Mouse (Mus musculus) midbrain, embryonic 10.5 days (tissue): ENCODE measurements at regions not wholly inside any gene's neighbourhood (a gene's known extent, or its start where the extent isn't known, plus 50 kb on each side); places are given as distances from the start of the nearest gene placed in this dataset.

ENCODE experiments used
- DNase-seq: peaks from one replicate; pipeline ENCODE4 v3.0.0-alpha.2; 2017; ENCODE audit warnings: low spot score
- H3K27ac ChIP-seq: fragments of 300-500 bp; sonication (generic); replicated peaks from 2 replicates; pipeline ENCODE4 v1.5.1; 2016; ENCODE audit warnings: mild to moderate bottlenecking
- H3K27me3 ChIP-seq: fragments of 300-500 bp; sonication (generic); 2 replicates; pipeline ENCODE4 v1.6.1; 2016; ENCODE audit warnings: low read depth, mild to moderate bottlenecking; ENCODE audit not compliant: poor library complexity, severe bottlenecking
- H3K36me3 ChIP-seq: fragments of 300-500 bp; sonication (generic); 2 replicates; pipeline ENCODE4 v1.6.1; 2016; ENCODE audit warnings: mild to moderate bottlenecking, moderate library complexity
- H3K4me1 ChIP-seq: fragments of 300-500 bp; sonication (generic); 2 replicates; pipeline ENCODE4 v1.6.1; 2016
- H3K4me3 ChIP-seq: fragments of 300-500 bp; sonication (generic); 2 replicates; pipeline ENCODE4 v1.5.1; 2016; ENCODE audit warnings: mild to moderate bottlenecking, moderate library complexity
- H3K9me3 ChIP-seq: fragments of 300-500 bp; sonication (generic); replicated peaks from 2 replicates; pipeline ENCODE4 v1.6.1; 2016; ENCODE audit warnings: mild to moderate bottlenecking
- WGBS: fragments of 180-500 bp; shearing (Covaris S2); methylation state at CpG from one replicate; pipeline ENCODE4 v1.1.7; 2016; 5-methylcytosine and 5-hydroxymethylcytosine counted together

GRCm38 (mm10) chr2:8427720-8428119 lies 918.4 kb upstream of the Celf2 start:
- Histone ChIP-seq H3K27ac (no peak overlapping the region), H3K4me3 (no peak overlapping the region), H3K36me3 (no peaks in the 10 kb centered on the region), H3K4me1 (no peaks in the 10 kb centered on the region), H3K9me3 (no peaks in the 10 kb centered on the region), H3K27me3 (no peaks in the 10 kb centered on the region)
- no peak for DNase-seq
- 85% methylated on average over 1 of the region's 1 CpGs for WGBS

GRCm38 (mm10) chr2:8415917-8416316 lies 906.6 kb upstream of the Celf2 start:
- Histone ChIP-seq H3K27me3 (no peaks in the 10 kb centered on the region), H3K4me3 (no peak overlapping the region), H3K9me3 (no peaks in the 10 kb centered on the region), H3K4me1 (no peaks in the 10 kb centered on the region), H3K27ac (no peak overlapping the region), H3K36me3 (no peaks in the 10 kb centered on the region)
- 88% methylated on average over 3 of the region's 3 CpGs for WGBS
- no peak for DNase-seq

DNA sequence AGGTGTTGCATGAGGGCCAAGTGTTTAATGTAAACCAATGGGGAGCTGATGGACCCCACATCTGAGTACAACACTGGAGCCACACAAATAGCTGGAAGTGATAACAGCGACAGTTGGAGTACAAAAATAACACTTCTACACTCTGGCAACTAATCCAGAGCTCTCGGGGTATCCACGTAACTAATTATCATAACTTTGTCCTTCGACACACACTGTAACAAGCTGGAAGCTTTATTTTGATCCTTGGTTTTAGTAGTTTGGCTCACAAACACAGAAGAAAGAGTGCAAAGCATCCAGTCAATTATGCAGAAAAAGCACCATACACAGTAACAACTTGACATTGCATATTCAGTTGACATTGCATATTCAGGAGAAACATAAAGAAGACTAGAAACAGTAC lies 884.8 kb upstream of the Celf2 start:
- H3K9me3 ChIP-seq = no peaks in the 10 kb centered on the region
- no peaks in the 10 kb centered on the region for H3K4me1 ChIP-seq
- H3K36me3 ChIP-seq = no peaks in the 10 kb centered on the region
- no peak overlapping the region for H3K27ac ChIP-seq
- DNase-seq = no peak
- H3K4me3 ChIP-seq = no peak overlapping the region
- WGBS = 94% methylated on average over 4 of the region's 4 CpGs
- no peaks in the 10 kb centered on the region for H3K27me3 ChIP-seq

DNA sequence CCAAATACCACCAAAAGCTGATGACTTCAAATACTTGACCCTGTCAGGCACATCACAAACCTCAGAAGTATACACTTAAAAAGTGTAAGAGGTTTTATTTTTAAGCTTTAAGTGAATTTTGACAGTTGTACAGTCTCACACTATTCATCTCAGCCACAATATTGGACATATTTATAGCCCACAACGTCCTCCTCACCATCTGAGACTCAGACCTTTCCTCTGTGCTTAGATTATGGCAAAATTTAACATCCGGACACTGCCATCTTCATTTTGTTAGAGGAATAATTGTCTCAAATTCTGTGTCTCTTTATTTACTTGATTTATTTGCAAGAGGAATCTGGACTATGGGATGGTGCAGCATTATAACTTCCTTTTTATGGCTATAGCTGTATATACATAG lies 880.2 kb upstream of the Celf2 start:
- H3K4me3 ChIP-seq = no peak overlapping the region
- no peaks in the 10 kb centered on the region for H3K36me3 ChIP-seq
- H3K27me3 ChIP-seq = no peaks in the 10 kb centered on the region
- H3K27ac ChIP-seq = no peak overlapping the region
- 76% methylated on average over 2 of the region's 2 CpGs for WGBS
- no peaks in the 10 kb centered on the region for H3K9me3 ChIP-seq
- no peak for DNase-seq
- no peaks in the 10 kb centered on the region for H3K4me1 ChIP-seq

- 54% methylated on average over 1 of the region's 1 CpGs for WGBS
- Histone ChIP-seq H3K9me3 (peaks cover 5% of the 10 kb centered on the region), H3K4me3 (no peak overlapping the region), H3K27me3 (no peaks in the 10 kb centered on the region), H3K36me3 (no peaks in the 10 kb centered on the region), H3K27ac (no peak overlapping the region), H3K4me1 (no peaks in the 10 kb centered on the region)
- no peak for DNase-seq
These were observed 870.9 kb upstream of the Celf2 start for GRCm38 (mm10) chr2:8380246-8380645.

- 88% methylated on average over 3 of the region's 3 CpGs for WGBS
- H3K27ac ChIP-seq = no peak overlapping the region
- no peak for DNase-seq
- no peak overlapping the region for H3K4me3 ChIP-seq
- H3K4me1 ChIP-seq = no peaks in the 10 kb centered on the region
- no peaks in the 10 kb centered on the region for H3K36me3 ChIP-seq
- H3K9me3 ChIP-seq = peaks cover 5% of the 10 kb centered on the region
- no peaks in the 10 kb centered on the region for H3K27me3 ChIP-seq
These were observed 870.2 kb upstream of the Celf2 start for GRCm38 (mm10) chr2:8379590-8379989.

- no peak for DNase-seq
- Histone ChIP-seq H3K27ac (no peak overlapping the region), H3K36me3 (no peaks in the 10 kb centered on the region), H3K27me3 (no peaks in the 10 kb centered on the region), H3K4me3 (no peak overlapping the region), H3K4me1 (no peaks in the 10 kb centered on the region), H3K9me3 (no peaks in the 10 kb centered on the region)
- WGBS = 89% methylated on average over 1 of the region's 1 CpGs
These were observed 838.5 kb upstream of the Celf2 start for GRCm38 (mm10) chr2:8347867-8348266.

DNA sequence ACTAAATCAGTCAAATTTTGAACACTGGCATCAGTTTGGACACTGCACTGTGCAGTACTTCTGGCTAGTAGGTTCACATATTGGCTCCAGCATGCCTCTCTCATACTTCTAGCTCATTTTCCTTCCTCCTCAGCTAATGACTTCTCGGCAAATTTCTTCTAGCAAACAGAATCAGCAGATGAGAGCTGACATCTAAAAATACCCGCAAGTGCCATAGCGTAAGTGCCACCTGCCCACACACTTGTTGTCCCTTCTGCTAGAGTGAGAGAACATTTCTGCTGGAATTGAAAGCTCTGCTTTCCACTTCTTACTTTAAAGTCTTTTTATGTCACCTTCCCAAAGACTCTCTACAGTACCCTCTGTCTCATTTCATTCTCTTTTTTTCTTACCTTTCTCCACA lies 835.4 kb upstream of the Celf2 start:
- H3K27me3 ChIP-seq = no peaks in the 10 kb centered on the region
- no peak overlapping the region for H3K4me3 ChIP-seq
- no peak overlapping the region for H3K27ac ChIP-seq
- 92% methylated on average over 3 of the region's 3 CpGs for WGBS
- no peaks in the 10 kb centered on the region for H3K9me3 ChIP-seq
- no peaks in the 10 kb centered on the region for H3K4me1 ChIP-seq
- no peak for DNase-seq
- no peaks in the 10 kb centered on the region for H3K36me3 ChIP-seq

DNA sequence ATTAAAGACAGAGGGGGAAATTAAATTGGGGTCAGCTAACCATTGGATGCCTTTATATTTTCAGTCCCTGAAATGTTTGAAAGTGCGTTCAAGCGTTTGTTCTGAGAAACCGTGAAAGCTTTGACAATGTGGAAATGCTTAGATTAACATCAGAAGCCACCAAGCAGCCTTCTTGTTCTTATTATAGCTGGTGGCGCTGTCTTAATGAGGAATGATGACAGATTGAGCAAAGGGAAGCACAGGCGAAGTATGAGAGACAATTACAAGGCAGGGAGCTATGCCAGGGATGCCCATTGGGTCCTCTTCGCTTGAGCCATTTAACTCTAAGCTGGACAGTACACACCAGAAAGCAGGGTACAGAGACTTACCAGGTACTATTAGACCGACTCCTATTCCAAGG lies 828.9 kb upstream of the Celf2 start:
- Histone ChIP-seq H3K4me3 (no peak overlapping the region), H3K27ac (no peak overlapping the region), H3K9me3 (no peaks in the 10 kb centered on the region), H3K27me3 (no peaks in the 10 kb centered on the region), H3K4me1 (no peaks in the 10 kb centered on the region), H3K36me3 (no peaks in the 10 kb centered on the region)
- no peak for DNase-seq
- 84% methylated on average over 7 of the region's 7 CpGs for WGBS

- Histone ChIP-seq H3K27me3 (no peaks in the 10 kb centered on the region), H3K36me3 (no peaks in the 10 kb centered on the region), H3K9me3 (no peaks in the 10 kb centered on the region), H3K4me1 (no peaks in the 10 kb centered on the region), H3K27ac (no peak overlapping the region), H3K4me3 (no peak overlapping the region)
- 79% methylated on average over 2 of the region's 2 CpGs for WGBS
- no peak for DNase-seq
These were observed 786.6 kb upstream of the Celf2 start for GRCm38 (mm10) chr2:8296001-8296400.

DNA sequence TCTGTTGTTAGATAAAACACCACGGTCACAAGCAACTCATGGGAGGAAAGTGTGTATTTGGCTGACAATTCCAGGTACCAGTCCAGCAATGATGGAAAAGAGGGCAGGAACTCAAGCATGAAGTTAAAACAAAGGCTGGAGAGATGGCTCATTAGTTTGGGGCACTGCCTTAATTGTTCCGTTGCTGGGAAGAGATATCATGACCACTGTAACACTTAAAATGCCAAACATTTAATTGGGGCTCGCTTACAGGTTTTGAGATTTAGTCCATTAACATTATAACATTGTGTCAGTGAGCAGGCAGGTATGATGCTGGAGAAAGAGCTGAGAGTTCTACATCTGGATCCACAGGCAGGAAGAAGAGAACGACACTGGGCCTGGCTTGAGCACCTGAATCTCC lies 782.0 kb upstream of the Celf2 start:
- Histone ChIP-seq H3K36me3 (no peaks in the 10 kb centered on the region), H3K4me1 (no peaks in the 10 kb centered on the region), H3K27ac (no peak overlapping the region), H3K27me3 (no peaks in the 10 kb centered on the region), H3K4me3 (no peak overlapping the region), H3K9me3 (no peaks in the 10 kb centered on the region)
- WGBS = 93% methylated on average over 4 of the region's 4 CpGs
- DNase-seq = no peak

DNA sequence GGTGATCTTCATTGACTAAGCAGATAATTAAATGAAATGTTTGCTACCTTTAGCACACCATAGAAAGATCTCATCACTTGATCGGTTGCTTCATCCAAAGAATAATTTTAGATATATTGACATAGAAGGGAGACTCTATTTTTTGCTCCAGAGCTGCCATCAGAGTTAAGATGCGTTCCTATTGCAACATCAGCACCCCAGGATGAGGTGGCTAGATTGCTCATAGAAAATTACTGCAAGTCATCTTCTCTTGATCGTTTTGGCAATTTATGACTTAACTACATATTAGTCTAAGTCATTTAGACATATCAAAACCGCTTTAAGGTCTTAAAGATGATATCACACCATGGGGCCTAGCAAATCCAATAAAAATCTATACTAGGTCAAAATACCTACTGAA lies 778.0 kb upstream of the Celf2 start:
- DNase-seq = no peak
- Histone ChIP-seq H3K9me3 (no peaks in the 10 kb centered on the region), H3K27ac (no peak overlapping the region), H3K4me3 (no peak overlapping the region), H3K27me3 (no peaks in the 10 kb centered on the region), H3K4me1 (no peaks in the 10 kb centered on the region), H3K36me3 (no peaks in the 10 kb centered on the region)
- WGBS = 85% methylated on average over 4 of the region's 4 CpGs

GRCm38 (mm10) chr2:8276127-8276773 lies 766.9 kb upstream of the Celf2 start:
- no peaks in the 10 kb centered on the region for H3K4me1 ChIP-seq
- DNase-seq = no peak
- no peaks in the 10 kb centered on the region for H3K9me3 ChIP-seq
- no peaks in the 10 kb centered on the region for H3K36me3 ChIP-seq
- H3K27me3 ChIP-seq = no peaks in the 10 kb centered on the region
- H3K4me3 ChIP-seq = no peak overlapping the region
- 90% methylated on average over 1 of the region's 1 CpGs for WGBS
- H3K27ac ChIP-seq = no peak overlapping the region
